Comparison of ENCODE assay signal across 24 mouse cellular contexts in the genomic region with DNA sequence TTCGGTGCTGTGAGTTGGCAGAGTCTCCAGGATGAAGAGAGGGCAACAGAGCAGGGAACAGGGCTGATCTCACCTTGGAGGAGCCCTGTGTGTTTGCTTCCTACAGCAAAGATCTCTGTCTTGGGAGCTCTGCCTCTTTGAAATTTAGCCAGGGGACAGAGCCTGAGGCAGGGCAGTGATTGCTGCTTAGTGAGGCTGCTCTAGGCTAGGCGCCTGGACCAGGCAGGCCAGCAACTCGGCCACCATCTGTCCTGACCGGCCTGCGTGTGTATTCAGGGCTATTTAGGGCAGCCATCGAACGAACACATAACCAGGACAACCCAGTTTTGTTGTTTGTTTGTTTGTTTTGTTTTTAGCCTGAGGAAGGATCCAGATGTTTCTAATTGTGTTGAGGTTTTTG. TPM values are rescaled to one million over a fixed set of nuclear protein-coding genes. Genes with fewer than 3 reads are reported as not detected.
DNase-seq lines count a peak whose midpoint lies in the region; ATAC-seq and TF ChIP-seq lines count a peak whose summit lies in the region.
"Had no signal": no experiment of that assay in that cellular context is flagged by ENCODE, and none has a peak within 500 bp of the region (broad histone marks: within the 10 kb centered on the region; RNA-seq: fewer than 3 reads in every experiment).

No protein-coding gene starts in this region.

- H3K79me2 ChIP-seq in heart, adult 2 months (replicated peaks; ENCODE audit: control insufficient read depth, insufficient read depth, low read length): no peaks in the 10 kb centered on the region

- no peak for ATAC-seq in CD4-positive, CD25-positive, alpha-beta regulatory T cell, adult 4 months
- ATAC-seq: forebrain, embryonic 16.5 days; hindbrain, postnatal 0 days; intestine, postnatal 0 days; liver, postnatal 0 days; midbrain, embryonic 16.5 days had no signal

- H3K36me3 ChIP-seq in heart, adult 2 months (ENCODE audit: control insufficient read depth, insufficient read depth, low read length): no peaks in the 10 kb centered on the region
- H3K36me3 ChIP-seq: embryonic facial prominence, embryonic 10.5 days; forebrain, embryonic 10.5 days; heart, embryonic 15.5 days; midbrain, embryonic 10.5 days had no signal

- peaks cover 11% of the 10 kb centered on the region; the same call in 1 of the 2 replicates for H3K4me1 ChIP-seq in heart, adult 2 months (ENCODE audit: control insufficient read depth, insufficient read depth, low read length)

- no peak for TF ChIP-seq POLR2A in heart, adult 2 months (IDR thresholded peaks at IDR 0.05; ENCODE audit: insufficient read depth, low read depth, low read length)

- TF ChIP-seq CTCF in heart, adult 2 months (IDR thresholded peaks at IDR 0.05): no peak

- H3K27me3 ChIP-seq in heart, adult 2 months (ENCODE audit: control insufficient read depth, insufficient read depth, low read length): no peaks in the 10 kb centered on the region
- H3K27me3 ChIP-seq: heart, embryonic 15.5 days had no signal

- no peak for DNase-seq in heart, adult 2 months
- DNase-seq in heart, postnatal 25 days (ENCODE audit: low spot score): no peak
- DNase-seq in kidney, postnatal 14 days: peak; percentile 25
- no peak for DNase-seq in kidney, adult 9 months
- DNase-seq in cerebellum, adult 9-11 months: peak; percentile 72
- no peak for DNase-seq in testis, postnatal 10 days (ENCODE audit: low spot score)
- DNase-seq: adrenal gland, postnatal 25 days; gastrocnemius, postnatal 14 days; heart, adult 18-20 months; liver, postnatal 0 days; lung, postnatal 10 days; thymus, adult 2 months; thymus, postnatal 4 days had no signal

- no peak overlapping the region for H3K4me3 ChIP-seq in heart, adult 2 months
- H3K4me3 ChIP-seq: embryonic facial prominence, embryonic 10.5 days; forebrain, embryonic 10.5 days; heart, embryonic 15.5 days; layer of hippocampus, adult 2 months; midbrain, embryonic 10.5 days; myocyte had no signal

- no peak overlapping the region for H3K9ac ChIP-seq in heart, adult 2 months (ENCODE audit: low read depth, low read length)
- H3K9ac ChIP-seq: heart, embryonic 15.5 days; liver, postnatal 0 days had no signal

- no peak for TF ChIP-seq EP300 in heart, adult 2 months (IDR thresholded peaks at IDR 0.05; ENCODE audit: insufficient read depth, low read depth, low read length)

- peak overlapping the region; percentile 36; the same call in 1 of the 2 replicates for H3K27ac ChIP-seq in heart, adult 2 months
- H3K27ac ChIP-seq: embryonic facial prominence, embryonic 10.5 days; forebrain, embryonic 10.5 days; hindbrain, postnatal 0 days; layer of hippocampus, adult 2 months; midbrain, embryonic 10.5 days had no signal

- 49% methylated on average over 7 of the region's 7 CpGs for WGBS in heart, adult 2 months

- intact Hi-C loops in heart, adult 2 months (cut with DNase I): no loop called here
- intact Hi-C loops in heart, postnatal 25 days (cut with DNase I): no loop called here

RNA-seq across cellular contexts. Expression of gene Adcy5, which starts 36.6 kb away (rescaled TPM):
- total RNA-seq in heart, adult 2 months (2021): 10 to 100 TPM; 52.9 to 56.2 TPM
- 47.1 and 67.3 TPM in 2 replicates for polyA plus RNA-seq in heart, adult 2 months (2012; rRNA removed)
- 10 to 100 TPM; 54.8 to 55.3 TPM for total RNA-seq in heart, postnatal 25 days (2021)
- polyA plus RNA-seq in CD4-positive, CD25-positive, alpha-beta regulatory T cell, adult 4 months (2017; shearing (Covaris generic)): under 1 TPM; 0.08 to 0.14 TPM
- polyA plus RNA-seq: myocyte had no signal

Comparison
In these comparisons a context has a peak if more than half of its experiments do, and no peak if none do; other contexts are left out.
1. DNase-seq: peak in kidney, postnatal 14 days (single experiment) and cerebellum, adult 9-11 months (single experiment); none in heart, adult 2 months (0 of 2), heart, postnatal 25 days (single experiment), kidney, adult 9 months (single experiment) and testis, postnatal 10 days (single experiment).